Mouse (Mus musculus): Measurements from ENCODE around the gene Ykt6. TPM values are rescaled to one million over a fixed set of nuclear protein-coding genes. Genes with fewer than 3 reads are reported as not detected.

Ykt6 gene
- polyA plus RNA-seq, 2 experiments from 2014 or later = 28.1 to 31.5 TPM

- no peak for ATAC-seq
Observed at GRCm38 (mm10) chr11:5949586-5950352, 5.7 kb upstream of the Ykt6 start, which contains the start of gene Gck. TSS of gene Gck (minus strand) at chr11:5950081.

GRCm38 (mm10) chr11:5952501-5952900, 3.0 kb upstream of the Ykt6 start:
- no peak for ATAC-seq

- no peak for ATAC-seq
Observed at GRCm38 (mm10) chr11:5953130-5953765, 2.2 kb upstream of the Ykt6 start.

GRCm38 (mm10) chr11:5954435-5954834, 1.1 kb upstream of the Ykt6 start:
- ATAC-seq = no peak

GRCm38 (mm10) chr11:5954965-5955504, 458 bp upstream of the Ykt6 start:
- peak; percentile 68 for ATAC-seq

GRCm38 (mm10) chr11:5960051-5960450, 4.6 kb downstream of the Ykt6 start:
- ATAC-seq = no peak

GRCm38 (mm10) chr11:5965865-5966264, 10.4 kb downstream of the Ykt6 start:
- no peak for ATAC-seq

GRCm38 (mm10) chr11:5966751-5967150, 11.3 kb downstream of the Ykt6 start:
- ATAC-seq = no peak

- no peak for ATAC-seq
Observed at GRCm38 (mm10) chr11:5968223-5968622, 12.7 kb downstream of the Ykt6 start.

GRCm38 (mm10) chr11:5971202-5971601, 15.7 kb downstream of the Ykt6 start:
- ATAC-seq = no peak

GRCm38 (mm10) chr11:5973151-5973550, 17.7 kb downstream of the Ykt6 start:
- ATAC-seq = no peak

- ATAC-seq = no peak
Observed at GRCm38 (mm10) chr11:5974053-5974452, 18.6 kb downstream of the Ykt6 start.

GRCm38 (mm10) chr11:5975068-5975467, 19.6 kb downstream of the Ykt6 start:
- no peak for ATAC-seq

- no peak for ATAC-seq
Observed at GRCm38 (mm10) chr11:5976106-5976505, 20.6 kb downstream of the Ykt6 start.

GRCm38 (mm10) chr11:5979088-5979487, 23.6 kb downstream of the Ykt6 start:
- no peak for ATAC-seq

- ATAC-seq = no peak
Observed at GRCm38 (mm10) chr11:5980108-5980507, 24.6 kb downstream of the Ykt6 start.

GRCm38 (mm10) chr11:5980561-5980960, 25.1 kb downstream of the Ykt6 start:
- ATAC-seq = no peak

- no peak for ATAC-seq
Observed at GRCm38 (mm10) chr11:5981323-5981722, 25.8 kb downstream of the Ykt6 start.

GRCm38 (mm10) chr11:5983629-5984028, 28.1 kb downstream of the Ykt6 start:
- ATAC-seq = no peak

- ATAC-seq = no peak
Observed at GRCm38 (mm10) chr11:5988126-5988525, 32.6 kb downstream of the Ykt6 start.

GRCm38 (mm10) chr11:5989954-5990593, 34.6 kb downstream of the Ykt6 start:
- no peak for ATAC-seq

GRCm38 (mm10) chr11:5990910-5991309, 35.4 kb downstream of the Ykt6 start:
- ATAC-seq = peak; percentile 39

GRCm38 (mm10) chr11:5994212-5994611, 38.7 kb downstream of the Ykt6 start:
- no peak for ATAC-seq
